Mouse (Mus musculus) urinary bladder, postnatal 36 days (tissue): ENCODE data around the gene 4921507P07Rik.
"Not testable (repeated sequence)": the region's sequence is repeated elsewhere in the genome, so short reads cannot be mapped to it uniquely, and the experiment has no call there.

Source experiments
- DNase-seq, 2 experiments: peaks; one replicate each; pipeline ENCODE4 v3.0.0; 2022; ENCODE audit warnings: low spot score in 2 of 2, mixed read lengths in 1 of 2

The 4921507P07Rik gene

GRCm38 (mm10) chr6:50557566-50557965 lies 38.9 kb downstream of the 4921507P07Rik start:
- DNase-seq, result no peak

DNA sequence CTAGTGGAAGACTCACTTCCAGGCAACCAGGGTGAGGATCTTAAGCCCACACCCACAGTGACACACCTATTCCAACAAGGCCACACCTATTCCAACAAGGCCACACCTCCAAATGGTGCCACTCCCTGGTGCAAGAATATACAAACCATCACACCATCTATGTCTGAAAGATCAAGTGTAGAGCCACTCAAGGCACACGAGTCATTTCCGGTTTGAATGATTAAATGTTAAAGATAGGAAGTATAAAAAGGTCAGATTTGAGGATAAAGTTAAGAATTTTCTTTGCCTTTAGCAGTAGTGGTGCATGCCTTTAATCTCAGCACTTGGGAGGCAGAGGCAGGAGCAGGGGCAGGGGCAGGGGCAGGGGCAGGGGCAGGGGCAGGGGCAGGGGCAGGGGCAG lies 42.2 kb downstream of the 4921507P07Rik start:
- not testable (repeated sequence) for DNase-seq

DNA sequence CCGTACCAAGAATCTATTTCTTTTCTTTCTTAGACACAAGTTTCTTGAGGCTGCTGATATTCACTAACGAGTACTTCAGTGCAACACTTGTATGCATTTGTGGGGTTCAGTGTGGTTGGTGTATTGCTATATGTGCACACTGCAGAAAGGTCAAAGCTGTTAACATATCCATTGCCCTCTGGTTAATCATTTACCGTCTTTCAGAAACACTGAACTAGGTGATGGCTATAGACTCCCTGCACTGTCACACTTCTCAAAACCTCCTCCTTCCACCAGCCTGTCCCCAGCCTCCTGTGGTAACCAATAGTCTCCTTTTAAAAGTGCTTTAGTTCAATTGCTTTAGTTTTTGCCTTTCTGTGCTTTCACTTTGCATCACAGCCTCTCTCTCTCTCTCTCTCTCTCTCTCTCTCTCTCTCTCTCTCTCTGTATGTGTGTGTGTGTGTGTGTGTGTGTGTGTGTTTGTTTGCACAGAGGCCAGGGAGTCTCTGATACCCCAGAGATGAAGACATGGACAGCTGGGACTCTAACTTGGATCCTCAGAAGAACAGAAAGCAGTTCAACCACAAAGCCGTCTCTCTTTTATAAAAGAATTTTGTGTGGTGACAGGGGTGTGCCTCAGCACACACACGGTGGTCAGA lies 43.4 kb downstream of the 4921507P07Rik start:
- DNase-seq, result no peak

- no peak for DNase-seq
Measured at GRCm38 (mm10) chr6:50549791-50550190, 46.6 kb downstream of the 4921507P07Rik start.

GRCm38 (mm10) chr6:50549051-50549450 lies 47.4 kb downstream of the 4921507P07Rik start:
- DNase-seq, result no peak

- DNase-seq, result peak in 1 of 2 experiments; percentile 31
Measured at GRCm38 (mm10) chr6:50545412-50546043, 50.9 kb downstream of the 4921507P07Rik start.

DNA sequence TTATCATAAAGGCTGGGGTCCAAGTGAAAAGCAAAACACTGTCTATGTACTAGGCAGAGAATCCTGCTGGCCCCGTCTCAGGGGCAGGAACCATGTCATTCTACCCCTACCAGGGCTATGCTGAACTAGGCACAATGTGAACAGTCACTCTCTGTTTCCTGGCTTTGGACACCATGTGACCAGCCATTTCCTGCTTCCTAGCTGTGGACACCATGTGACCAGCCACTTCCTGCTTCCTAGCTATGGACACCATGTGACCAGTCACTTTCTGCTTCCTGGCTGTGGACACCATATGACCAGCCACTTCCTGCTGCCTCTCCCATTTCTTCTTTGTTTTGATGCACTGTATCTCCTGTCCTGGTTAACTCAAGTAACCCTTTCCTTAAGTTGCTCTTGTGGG lies 53.9 kb downstream of the 4921507P07Rik start:
- no peak for DNase-seq

DNA sequence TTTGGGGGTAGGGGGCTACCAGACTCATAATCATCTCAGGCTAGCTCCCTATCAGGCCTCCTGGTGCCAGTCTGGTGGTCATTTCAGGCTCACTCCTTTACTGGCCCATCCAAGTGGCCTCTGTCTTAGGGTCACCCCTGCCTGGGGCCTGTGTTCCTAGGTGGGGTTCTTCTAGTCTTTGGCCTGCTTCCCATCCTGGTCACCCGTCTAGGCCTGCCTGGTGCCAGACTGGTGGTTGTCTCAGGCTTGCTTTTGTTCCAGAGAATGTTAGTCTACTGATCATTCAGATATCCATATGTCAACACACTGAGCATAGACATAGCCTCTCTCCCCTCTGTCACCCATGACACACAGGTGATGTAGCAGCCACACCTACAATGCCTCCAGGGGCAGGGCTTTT lies 56.8 kb downstream of the 4921507P07Rik start:
- peak; percentile 49 to 71 for DNase-seq

DNA sequence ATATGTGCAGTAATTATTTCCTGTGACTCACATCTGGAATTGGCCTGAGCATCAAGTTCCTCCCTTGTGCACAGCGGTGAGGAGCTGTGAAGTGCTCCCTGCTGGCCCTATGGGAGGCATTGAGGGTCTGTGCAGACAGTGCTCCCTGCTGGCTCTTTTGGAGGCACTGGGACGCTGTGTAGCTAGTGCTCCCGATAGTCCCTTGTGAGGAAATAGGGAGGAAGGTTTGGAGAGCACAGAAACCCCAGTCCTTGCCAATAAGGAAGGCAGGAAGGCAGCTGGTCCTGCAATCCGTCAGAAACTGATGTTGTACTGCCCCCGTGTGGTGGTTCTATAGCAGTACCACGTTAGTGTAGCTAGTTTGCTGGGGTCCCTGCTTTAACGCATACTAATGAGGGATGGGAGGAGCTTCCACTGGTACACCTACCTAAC lies 60.0 kb downstream of the 4921507P07Rik start:
- peak; percentile 69 to 73 for DNase-seq

DNA sequence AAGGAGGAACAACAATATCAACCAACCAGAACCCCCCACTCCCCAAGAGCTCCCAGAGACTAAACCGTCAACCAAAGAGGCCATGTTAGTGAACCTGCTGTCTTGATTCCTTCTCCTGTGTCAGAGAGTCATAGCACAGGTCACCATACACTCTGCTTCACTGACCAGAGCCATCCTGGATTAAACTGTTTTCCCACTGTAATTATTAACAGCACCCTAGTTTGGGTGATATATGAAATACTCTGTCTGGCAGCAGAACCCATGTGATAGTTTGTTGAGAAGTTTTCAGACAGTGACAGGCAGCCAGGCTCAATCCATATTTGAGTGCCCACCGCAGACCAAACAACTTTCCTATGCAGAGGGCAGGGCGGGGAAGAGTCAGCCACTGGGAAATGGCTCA lies 61.1 kb downstream of the 4921507P07Rik start:
- DNase-seq, result no peak

DNA sequence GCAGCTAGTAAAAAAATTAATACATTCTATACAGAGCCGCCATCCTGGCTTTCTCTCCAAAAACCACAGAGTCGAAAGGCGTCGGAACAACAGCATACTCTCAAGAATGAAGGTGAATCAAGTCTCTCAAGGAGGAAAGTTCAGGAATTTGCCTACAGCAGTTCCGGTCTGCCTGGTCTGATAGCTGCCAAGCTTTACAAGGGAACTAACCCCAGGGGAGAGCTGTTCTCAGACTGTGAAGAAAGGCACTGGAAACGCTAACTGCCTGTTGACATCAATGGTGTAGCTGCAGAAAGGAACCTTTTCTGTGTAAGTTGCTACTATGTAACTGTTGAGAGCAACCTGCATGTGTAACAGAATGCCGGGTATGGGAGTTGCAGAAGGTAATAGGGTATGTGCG lies 64.5 kb downstream of the 4921507P07Rik start:
- DNase-seq, result no peak

- DNase-seq, result no peak
Measured at GRCm38 (mm10) chr6:50531003-50531402, 65.4 kb downstream of the 4921507P07Rik start.

DNA sequence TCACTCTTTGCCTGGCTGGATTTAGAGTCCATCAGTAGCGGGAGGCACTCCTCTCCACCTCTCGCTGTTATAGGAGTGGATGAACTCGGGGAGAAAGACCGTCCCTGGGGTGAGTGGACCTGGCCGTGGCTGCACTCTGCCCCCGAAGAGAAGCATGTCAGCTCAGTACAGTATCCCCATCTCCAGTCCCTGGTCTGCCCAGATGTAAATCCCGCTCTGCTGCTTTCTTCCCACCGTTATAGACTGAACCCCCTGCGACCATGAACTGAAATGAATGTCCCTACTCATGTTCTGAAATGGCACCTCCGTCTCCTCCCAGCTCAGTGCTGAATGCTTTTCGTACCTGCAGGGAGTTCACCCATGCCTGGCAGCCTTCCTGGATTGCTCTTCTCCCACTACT lies 67.2 kb downstream of the 4921507P07Rik start:
- no peak for DNase-seq

- DNase-seq, result no peak
Measured at GRCm38 (mm10) chr6:50527416-50527815, 69.0 kb downstream of the 4921507P07Rik start.

- peak; percentile 59 to 68 for DNase-seq
Measured at GRCm38 (mm10) chr6:50526597-50527024, 69.8 kb downstream of the 4921507P07Rik start.

DNA sequence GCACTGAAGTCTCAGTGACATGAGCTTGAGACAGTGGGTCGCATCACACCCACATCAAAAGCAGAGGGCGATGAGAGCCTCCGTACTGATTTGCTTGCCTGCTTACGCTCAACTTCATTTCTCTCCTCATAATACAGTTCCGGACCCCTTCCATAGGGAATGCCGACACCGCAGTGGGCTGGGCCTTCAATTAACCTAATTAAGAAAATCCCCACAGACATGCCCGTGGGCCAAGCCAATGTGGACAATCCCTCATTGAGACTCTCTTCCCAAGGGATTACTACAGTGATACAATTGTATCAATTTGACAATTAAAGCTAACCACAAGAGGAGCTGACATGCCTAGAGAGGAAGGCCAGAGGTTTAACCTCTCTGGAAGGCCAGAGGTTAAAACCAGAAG lies 70.6 kb downstream of the 4921507P07Rik start:
- DNase-seq, result no peak

GRCm38 (mm10) chr6:50524261-50524896 lies 72.1 kb downstream of the 4921507P07Rik start:
- no peak for DNase-seq
